Mouse (Mus musculus) liver, postnatal 0 days (tissue): ENCODE data around the gene Mpzl2.
A peak's percentile ranks its signal among the peaks of the same experiment; 100 is the strongest.

Experiments
- CTCF ChIP-seq: sonication (generic); IDR thresholded peaks from 2 replicates; pipeline ENCODE4 v1.5.1; 2016; ENCODE audit warnings: antibody characterized with exemption, low read depth
- EP300 ChIP-seq: IDR thresholded peaks from 2 replicates; pipeline ENCODE4 v1.6.1; 2016; ENCODE audit warnings: antibody characterized with exemption, low read depth, mild to moderate bottlenecking

DNA sequence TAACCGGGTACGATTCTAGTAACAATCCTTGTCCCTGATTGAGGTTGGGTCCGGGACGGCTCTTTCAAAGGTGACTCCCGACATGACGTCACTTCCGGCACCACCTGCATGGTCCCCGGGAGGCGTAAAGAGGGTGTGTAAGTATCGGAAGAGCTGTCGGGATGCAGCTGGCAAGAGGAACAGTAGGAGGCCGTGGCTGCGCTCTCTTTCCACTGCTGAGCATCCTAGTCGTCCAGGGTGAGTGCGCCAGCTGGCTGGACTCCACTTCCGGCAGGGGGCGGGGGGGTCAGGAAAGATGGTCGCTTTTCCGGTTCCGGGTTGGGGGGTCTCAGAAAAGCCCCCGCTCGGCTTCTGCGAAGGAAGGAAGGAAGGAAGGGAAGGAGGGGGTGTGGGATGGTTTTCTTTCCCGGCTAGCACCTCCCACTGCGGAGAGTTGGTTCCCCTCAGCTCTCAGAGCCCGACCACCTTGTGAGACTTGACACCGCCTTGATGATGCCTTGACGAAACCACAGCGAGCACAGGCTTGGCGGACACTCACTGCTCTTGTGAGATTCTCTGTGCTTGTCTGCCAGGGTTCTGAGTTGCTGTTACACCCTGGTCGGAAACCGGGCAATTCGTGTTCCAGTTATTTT is 15.6 kb downstream of the Mpzl2 start, which contains the start of gene Mpzl3:
- TF ChIP-seq EP300, result no peak
- TF ChIP-seq CTCF, result peak; percentile 20; the same call in 1 of the 2 replicates
